Mouse (Mus musculus) neural tube, embryonic 15.5 days (tissue): Measurements from ENCODE around the gene C1qa. TPM values are rescaled to one million over a fixed set of nuclear protein-coding genes. Genes with fewer than 3 reads are reported as not detected.

Experiments
- ATAC-seq: fragments of 200-750 bp; cut with Nextera tagmentation; 2 replicates; pipeline ENCODE4 v1.8.0; 2017; ENCODE audit warnings: mild to moderate bottlenecking, moderate TSS enrichment, moderate library complexity; ENCODE audit not compliant: low FRiP score
- H3K27ac ChIP-seq: fragments of 300-500 bp; sonication (generic); replicated peaks from 2 replicates; pipeline ENCODE4 v1.5.1; 2015; ENCODE audit warnings: mild to moderate bottlenecking, inconsistent platforms
- H3K27me3 ChIP-seq: fragments of 300-500 bp; sonication (generic); replicated peaks from 2 replicates; pipeline ENCODE4 v1.6.1; 2015; ENCODE audit warnings: inconsistent platforms
- H3K36me3 ChIP-seq: fragments of 300-500 bp; sonication (generic); 2 replicates; pipeline ENCODE4 v1.6.1; 2015; ENCODE audit warnings: inconsistent platforms
- H3K4me1 ChIP-seq: fragments of 300-500 bp; sonication (generic); 2 replicates; pipeline ENCODE4 v1.6.1; 2015; ENCODE audit warnings: inconsistent platforms
- H3K4me2 ChIP-seq: fragments of 300-500 bp; sonication (generic); 2 replicates; pipeline ENCODE4 v1.6.1; 2015; ENCODE audit warnings: inconsistent platforms, mild to moderate bottlenecking, moderate library complexity
- H3K4me3 ChIP-seq: fragments of 300-500 bp; sonication (generic); replicated peaks from 2 replicates; pipeline ENCODE4 v1.5.1; 2015; ENCODE audit warnings: mild to moderate bottlenecking, inconsistent platforms
- H3K9ac ChIP-seq: fragments of 300-500 bp; sonication (generic); replicated peaks from 2 replicates; pipeline ENCODE4 v1.6.1; 2015; ENCODE audit warnings: mild to moderate bottlenecking, inconsistent platforms
- H3K9me3 ChIP-seq: fragments of 300-500 bp; sonication (generic); replicated peaks from 2 replicates; pipeline ENCODE4 v1.6.1; 2016; ENCODE audit warnings: inconsistent platforms
- WGBS: fragments of 180-500 bp; shearing (Covaris S2); methylation state at CpG from one replicate; pipeline ENCODE4 v1.1.7; 2015; ENCODE audit warnings: mixed read lengths; 5-methylcytosine and 5-hydroxymethylcytosine counted together
- polyA plus RNA-seq: library from polyadenylated mRNA; unstranded; fragments of >200 nt; fragmentation: Nextera tagmentation; extraction: Ambion mirVana; gene quantifications from 2 replicates; pipeline ENCODE4 v1.2.1, GENCODE M21; 2015

The C1qa gene
- polyA plus RNA-seq, 1 experiment from 2014 or later, result 33.7 TPM

DNA sequence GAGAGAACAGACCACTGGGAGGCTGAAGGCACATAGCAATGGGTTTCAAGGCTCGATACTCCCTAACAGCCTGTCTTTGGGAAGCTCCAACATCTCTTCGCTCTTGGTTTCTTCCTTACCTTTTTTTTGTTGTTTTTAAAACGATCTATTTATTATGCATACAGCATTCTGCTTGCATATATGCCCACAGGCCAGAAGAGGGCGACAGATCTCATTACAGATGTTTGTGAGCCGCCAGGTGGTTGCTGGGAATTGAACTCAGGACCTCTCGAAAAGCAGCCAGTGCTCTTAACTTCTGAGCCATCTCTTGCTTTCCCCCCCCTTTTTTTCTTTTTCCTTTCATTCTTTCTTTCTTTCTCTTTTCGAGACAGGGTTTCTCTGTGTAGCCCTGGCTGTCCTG, 551 bp upstream of the C1qa start:
- no peak overlapping the region for H3K9ac ChIP-seq
- peaks cover 12% of the 10 kb centered on the region for H3K4me1 ChIP-seq
- H3K4me2 ChIP-seq, result no peak overlapping the region
- no peak overlapping the region for H3K4me3 ChIP-seq
- no peak overlapping the region for H3K27ac ChIP-seq
- no peaks in the 10 kb centered on the region for H3K36me3 ChIP-seq
- no peak for ATAC-seq
- 73% methylated on average over 7 of the region's 7 CpGs for WGBS
- H3K9me3 ChIP-seq, result no peaks in the 10 kb centered on the region
- peaks cover 35% of the 10 kb centered on the region for H3K27me3 ChIP-seq

- WGBS, result 66% methylated on average over 9 of the region's 9 CpGs
- H3K27me3 ChIP-seq, result peaks cover 30% of the 10 kb centered on the region
Observed at GRCm38 (mm10) chr4:136898084-136898598, 462 bp downstream of the C1qa start.

DNA sequence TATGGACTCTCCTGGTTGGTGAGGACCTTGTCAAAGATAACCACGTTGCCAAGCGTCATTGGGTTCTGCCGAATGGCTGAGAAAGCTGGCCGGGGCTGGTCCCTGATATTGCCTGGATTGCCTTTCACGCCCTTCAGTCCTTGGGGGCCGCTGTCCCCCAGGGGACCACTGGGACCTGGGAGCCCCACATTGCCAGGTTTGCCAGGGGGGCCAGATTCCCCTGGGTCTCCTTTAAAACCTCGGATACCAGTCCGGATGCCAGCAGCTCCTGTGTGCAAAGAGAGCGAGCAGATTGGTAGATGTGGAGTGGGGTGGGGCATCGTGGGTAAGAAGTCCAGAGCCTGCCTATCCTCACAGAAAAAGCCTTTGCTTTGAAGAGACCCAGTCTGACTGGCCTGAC, 2.1 kb downstream of the C1qa start:
- Histone ChIP-seq H3K4me1 (peaks cover 14% of the 10 kb centered on the region), H3K9ac (no peak overlapping the region), H3K4me2 (peak overlapping the region; percentile 48), H3K4me3 (no peak overlapping the region), H3K9me3 (no peaks in the 10 kb centered on the region), H3K27me3 (peaks cover 40% of the 10 kb centered on the region), H3K36me3 (no peaks in the 10 kb centered on the region), H3K27ac (no peak overlapping the region)
- no peak for ATAC-seq
- 32% methylated on average over 10 of the region's 10 CpGs for WGBS

More at GRCm38 (mm10) chr4:136898084-136898598, 462 bp downstream of the C1qa start:
- H3K27ac ChIP-seq, result no peak overlapping the region; the same call in 1 of the 2 replicates
- H3K4me2 ChIP-seq, result no peak overlapping the region
- H3K4me1 ChIP-seq, result peaks cover 14% of the 10 kb centered on the region
- H3K9me3 ChIP-seq, result no peaks in the 10 kb centered on the region
- H3K4me3 ChIP-seq, result no peak overlapping the region
- H3K36me3 ChIP-seq, result no peaks in the 10 kb centered on the region
- no peak overlapping the region for H3K9ac ChIP-seq
- ATAC-seq, result no peak

DNA sequence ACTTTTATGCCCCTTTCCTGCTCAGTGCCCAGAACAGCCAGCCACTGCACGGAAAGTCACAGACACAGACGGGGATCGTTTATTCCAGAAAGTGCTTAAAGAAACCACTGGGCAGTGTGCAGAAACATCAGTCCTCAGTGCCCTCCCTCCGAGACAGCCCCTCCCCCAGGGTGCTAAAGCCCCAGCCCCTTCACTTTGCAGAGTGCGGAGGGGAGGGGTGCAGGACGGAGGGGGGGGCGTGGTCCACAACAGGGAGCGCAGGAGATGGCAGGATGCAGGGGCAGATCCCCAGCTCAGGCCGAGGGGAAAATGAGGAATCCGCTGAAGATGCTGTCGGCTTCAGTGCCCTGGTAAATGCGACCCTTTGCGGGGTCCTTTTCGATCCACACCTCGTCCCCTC, 2.7 kb downstream of the C1qa start:
- Histone ChIP-seq H3K4me1 (peaks cover 14% of the 10 kb centered on the region), H3K27me3 (peaks cover 46% of the 10 kb centered on the region), H3K4me2 (peak overlapping the region; percentile 48), H3K9ac (no peak overlapping the region), H3K27ac (no peak overlapping the region), H3K36me3 (no peaks in the 10 kb centered on the region), H3K9me3 (no peaks in the 10 kb centered on the region), H3K4me3 (no peak overlapping the region)
- 5% methylated on average over 15 of the region's 15 CpGs for WGBS
- ATAC-seq, result no peak

DNA sequence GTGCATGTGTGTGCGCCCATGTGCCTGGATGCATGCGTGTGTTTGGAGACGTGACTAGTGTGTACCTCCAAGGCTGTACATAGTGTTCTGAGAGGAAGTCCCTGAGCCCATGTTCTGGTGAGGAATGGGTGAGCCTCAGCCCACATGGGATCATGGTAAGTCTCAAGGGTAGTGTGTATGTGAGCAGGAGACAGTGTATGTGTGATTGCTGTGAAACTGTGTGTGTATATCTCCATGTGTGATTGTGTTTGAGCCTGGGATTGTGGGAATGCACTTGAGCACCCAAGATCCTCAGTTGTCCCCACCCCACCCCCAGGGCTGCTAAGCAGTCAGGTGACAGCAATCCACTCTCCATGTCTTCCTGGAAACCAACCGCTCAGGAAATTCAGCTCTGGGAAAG, 3.8 kb downstream of the C1qa start:
- ATAC-seq, result no peak
- WGBS, result 73% methylated on average over 4 of the region's 4 CpGs
- H3K27me3 ChIP-seq, result peaks cover 48% of the 10 kb centered on the region
- no peak overlapping the region for H3K4me2 ChIP-seq
- H3K9ac ChIP-seq, result no peak overlapping the region
- H3K9me3 ChIP-seq, result no peaks in the 10 kb centered on the region
- peaks cover 14% of the 10 kb centered on the region for H3K4me1 ChIP-seq
- H3K4me3 ChIP-seq, result no peak overlapping the region
- no peak overlapping the region for H3K27ac ChIP-seq
- H3K36me3 ChIP-seq, result no peaks in the 10 kb centered on the region

GRCm38 (mm10) chr4:136893691-136894543, 4.7 kb downstream of the C1qa start:
- peaks cover 48% of the 10 kb centered on the region for H3K27me3 ChIP-seq
- peak; percentile 77 for ATAC-seq
- no peaks in the 10 kb centered on the region for H3K9me3 ChIP-seq
- H3K9ac ChIP-seq, result no peak overlapping the region
- H3K4me2 ChIP-seq, result no peak overlapping the region
- WGBS, result 4% methylated on average over 9 of the region's 9 CpGs
- no peaks in the 10 kb centered on the region for H3K36me3 ChIP-seq
- no peak overlapping the region for H3K4me3 ChIP-seq
- H3K27ac ChIP-seq, result no peak overlapping the region
- H3K4me1 ChIP-seq, result peaks cover 14% of the 10 kb centered on the region

DNA sequence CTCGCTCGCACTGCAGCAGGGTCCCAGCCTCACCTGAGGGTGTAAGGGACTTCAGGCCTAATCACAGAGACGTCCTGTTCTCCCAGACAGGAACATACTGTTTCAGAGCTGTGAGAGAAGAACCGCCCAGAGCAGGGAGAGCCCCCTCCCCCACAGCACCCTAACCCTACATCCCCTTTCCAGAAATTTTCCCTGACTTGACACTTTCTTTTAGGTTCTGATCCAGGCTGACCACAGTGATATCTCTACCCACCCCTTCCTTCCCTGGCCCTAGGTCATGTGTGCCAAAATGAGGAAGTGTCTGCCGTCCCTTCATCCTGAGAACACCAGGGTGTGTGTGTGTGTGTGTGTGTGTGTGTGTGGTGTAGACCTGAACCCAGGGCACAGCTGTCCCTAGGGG, 5.8 kb downstream of the C1qa start, which contains the start of gene C1qc:
Gene C1qc, minus strand, starts transcription at position 255 of the 400 bp plus-strand sequence.
- ATAC-seq, result no peak
- WGBS, result 74% methylated on average over 5 of the region's 5 CpGs
- no peak within 1 kb of the TSS for H3K27ac ChIP-seq
- no peaks in the 10 kb centered on the region for H3K36me3 ChIP-seq
- no peaks in the 10 kb centered on the region for H3K9me3 ChIP-seq
- no peak within 1 kb of the TSS for H3K4me2 ChIP-seq
- peaks cover 48% of the 10 kb centered on the region for H3K27me3 ChIP-seq
- H3K4me1 ChIP-seq, result peaks cover 14% of the 10 kb centered on the region
- no peak within 1 kb of the TSS for H3K9ac ChIP-seq
- H3K4me3 ChIP-seq, result no peak within 1 kb of the TSS

DNA sequence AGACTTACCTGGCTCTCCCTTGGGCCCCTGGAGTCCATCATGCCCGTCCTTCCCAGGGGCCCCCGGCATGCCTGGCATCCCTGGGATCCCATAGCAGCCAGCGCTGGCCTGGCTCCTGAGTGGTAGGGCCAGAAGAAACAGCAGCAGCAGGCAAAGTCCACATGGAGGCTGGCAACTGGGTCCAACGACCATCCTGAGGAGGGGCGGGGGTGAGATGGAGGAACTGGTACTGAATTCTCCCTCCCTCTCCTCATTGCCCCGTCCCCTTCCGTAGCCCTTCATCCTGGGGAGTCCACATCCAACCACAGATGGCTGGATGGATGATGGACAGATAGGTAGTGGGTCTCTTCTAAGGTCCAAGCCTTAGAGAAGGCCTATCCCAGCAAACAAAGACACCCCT, 6.2 kb downstream of the C1qa start:
- Histone ChIP-seq H3K4me2 (no peak overlapping the region), H3K9me3 (no peaks in the 10 kb centered on the region), H3K27ac (no peak overlapping the region), H3K27me3 (peaks cover 48% of the 10 kb centered on the region), H3K4me3 (no peak overlapping the region), H3K36me3 (no peaks in the 10 kb centered on the region), H3K4me1 (peaks cover 14% of the 10 kb centered on the region), H3K9ac (no peak overlapping the region)
- ATAC-seq, result no peak
- 54% methylated on average over 7 of the region's 7 CpGs for WGBS

- no peaks in the 10 kb centered on the region for H3K36me3 ChIP-seq
- H3K4me2 ChIP-seq, result no peak overlapping the region
- WGBS, result 88% methylated on average over 4 of the region's 4 CpGs
- peaks cover 35% of the 10 kb centered on the region for H3K27me3 ChIP-seq
- H3K9ac ChIP-seq, result no peak overlapping the region
- H3K27ac ChIP-seq, result no peak overlapping the region
- H3K9me3 ChIP-seq, result no peaks in the 10 kb centered on the region
- H3K4me1 ChIP-seq, result peaks cover 15% of the 10 kb centered on the region
- no peak overlapping the region for H3K4me3 ChIP-seq
- ATAC-seq, result no peak
Observed at GRCm38 (mm10) chr4:136891115-136891514, 7.5 kb downstream of the C1qa start.

- Histone ChIP-seq H3K9me3 (no peaks in the 10 kb centered on the region), H3K4me2 (no peak overlapping the region), H3K27ac (no peak overlapping the region), H3K27me3 (peaks cover 27% of the 10 kb centered on the region; the same call in 1 of the 2 replicates), H3K4me3 (no peak overlapping the region), H3K36me3 (no peaks in the 10 kb centered on the region), H3K4me1 (peaks cover 13% of the 10 kb centered on the region), H3K9ac (no peak overlapping the region)
- WGBS, result 90% methylated on average over 15 of the region's 15 CpGs
- no peak for ATAC-seq
Observed at GRCm38 (mm10) chr4:136889981-136890380, 8.6 kb downstream of the C1qa start.

GRCm38 (mm10) chr4:136887714-136888113, 10.9 kb downstream of the C1qa start:
- no peak overlapping the region for H3K4me3 ChIP-seq
- no peak overlapping the region for H3K4me2 ChIP-seq
- H3K4me1 ChIP-seq, result peaks cover 8% of the 10 kb centered on the region; the same call in 1 of the 2 replicates
- no peaks in the 10 kb centered on the region for H3K9me3 ChIP-seq
- peaks cover 15% of the 10 kb centered on the region; the same call in 1 of the 2 replicates for H3K27me3 ChIP-seq
- no peak overlapping the region for H3K27ac ChIP-seq
- 77% methylated on average over 5 of the region's 5 CpGs for WGBS
- ATAC-seq, result no peak
- H3K9ac ChIP-seq, result no peak overlapping the region
- H3K36me3 ChIP-seq, result no peaks in the 10 kb centered on the region

DNA sequence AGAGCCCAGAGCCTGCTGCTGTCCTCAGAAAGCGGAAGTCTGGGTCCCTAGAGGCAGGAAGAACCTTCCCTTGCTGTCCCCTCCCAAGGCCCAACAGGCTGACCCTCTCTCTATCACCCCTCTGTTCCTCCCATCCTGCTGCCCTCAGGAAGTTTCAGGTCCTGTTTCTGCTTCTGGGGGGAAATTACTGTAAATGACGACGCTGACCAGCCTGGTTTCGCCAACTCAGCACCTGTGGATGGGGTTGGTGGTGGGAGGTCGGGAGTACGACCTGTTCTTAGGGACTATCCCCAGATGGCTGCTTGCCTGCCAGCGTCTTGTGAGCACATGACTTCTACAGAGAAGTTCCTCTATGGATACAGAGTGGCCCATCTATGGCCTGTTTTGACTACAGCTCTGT, 12.5 kb downstream of the C1qa start, which contains the start of gene C1qb:
Gene C1qb, minus strand, starts transcription at position 87 of the 400 bp plus-strand sequence.
- H3K4me3 ChIP-seq, result no peak within 1 kb of the TSS
- no peak for ATAC-seq

More for the DNA sequence above, 12.5 kb downstream of the C1qa start, which contains the start of gene C1qb:
- no peaks in the 10 kb centered on the region for H3K36me3 ChIP-seq
- 80% methylated on average over 7 of the region's 7 CpGs for WGBS
- H3K9ac ChIP-seq, result no peak within 1 kb of the TSS
- H3K27me3 ChIP-seq, result peaks cover 4% of the 10 kb centered on the region; the same call in 1 of the 2 replicates
- H3K4me2 ChIP-seq, result no peak within 1 kb of the TSS
- peaks cover 8% of the 10 kb centered on the region; the same call in 1 of the 2 replicates for H3K4me1 ChIP-seq
- no peak within 1 kb of the TSS for H3K27ac ChIP-seq
- H3K9me3 ChIP-seq, result no peaks in the 10 kb centered on the region
